Mouse (Mus musculus) ES-E14 (cell line): Measurements from ENCODE around the gene Fam111a. TPM values are rescaled to one million over a fixed set of nuclear protein-coding genes. Genes with fewer than 3 reads are reported as not detected.

Experiments used
- DNase-seq: peaks from one replicate; pipeline ENCODE4 v3.0.0-alpha.2; 2013; ENCODE audit warnings: low read depth, low spot score
- H3K27ac ChIP-seq: 2 replicates; pipeline ENCODE4 v1.5.1; 2012; ENCODE audit warnings: low read depth, mild to moderate bottlenecking, low read length, moderate library complexity, mixed read lengths; ENCODE audit not compliant: poor library complexity, insufficient read depth, severe bottlenecking
- H3K36me3 ChIP-seq: 2 replicates; pipeline ENCODE4 v1.6.1; 2012; ENCODE audit warnings: mild to moderate bottlenecking, low read length, moderate library complexity, mixed read lengths; ENCODE audit not compliant: control insufficient read depth, poor library complexity, insufficient read depth, severe bottlenecking
- H3K4me1 ChIP-seq, 2 experiments: fragments of 150-350 bp in 1 of 2; sonication (generic) in 1 of 2; 2 replicates each; pipeline ENCODE4 v1.6.1; 2012; ENCODE audit warnings: low read length in 2 of 2, mild to moderate bottlenecking in 1 of 2, mixed read lengths in 1 of 2; ENCODE audit not compliant: control insufficient read depth in 2 of 2, insufficient read depth in 2 of 2, poor library complexity in 1 of 2
- H3K4me3 ChIP-seq, 2 experiments: fragments of 150-350 bp in 1 of 2; sonication (generic) in 1 of 2; 2 replicates each; pipeline ENCODE4 v1.5.1; 2012; ENCODE audit warnings: low read length in 2 of 2, low read depth in 1 of 2, mild to moderate bottlenecking in 1 of 2, mixed read lengths in 1 of 2; ENCODE audit not compliant: insufficient read depth in 1 of 2, poor library complexity in 1 of 2, severe bottlenecking in 1 of 2
- H3K9ac ChIP-seq: 2 replicates; pipeline ENCODE4 v1.6.1; 2012; ENCODE audit warnings: low read depth, mild to moderate bottlenecking, low read length, mixed read lengths; ENCODE audit not compliant: poor library complexity, insufficient read depth, severe bottlenecking
- H3K9me3 ChIP-seq: fragments of 150-350 bp; sonication (generic); 2 replicates; pipeline ENCODE4 v1.6.1; 2012; ENCODE audit warnings: low read depth, mild to moderate bottlenecking, low read length; ENCODE audit not compliant: control insufficient read depth, insufficient read depth
- CHD2 ChIP-seq: IDR thresholded peaks from 2 replicates; pipeline ENCODE4 v1.6.1; 2014; ENCODE audit warnings: mild to moderate bottlenecking, low read depth, low read length, inconsistent platforms
- HCFC1 ChIP-seq: IDR thresholded peaks from 2 replicates; pipeline ENCODE4 v1.6.1; 2012; ENCODE audit warnings: low read length, inconsistent platforms, borderline replicate concordance; ENCODE audit not compliant: insufficient read depth
- MAFK ChIP-seq: IDR thresholded peaks from 2 replicates; pipeline ENCODE4 v1.6.1; 2014; ENCODE audit warnings: mild to moderate bottlenecking, low read depth, low read length, inconsistent platforms; ENCODE audit not compliant: insufficient read depth
- ZC3H11A ChIP-seq: IDR thresholded peaks from 2 replicates; pipeline ENCODE4 v1.6.1; 2012; ENCODE audit warnings: low read depth, mild to moderate bottlenecking, inconsistent platforms, low read length, borderline replicate concordance
- ZNF384 ChIP-seq: IDR thresholded peaks from 2 replicates; pipeline ENCODE4 v1.6.1; 2012; ENCODE audit warnings: low read depth, low read length, inconsistent platforms
- in situ Hi-C, 2 experiments: fragments of 600-800 bp; cut with MboI; formaldehyde crosslinking; loops; one replicate each; pipeline ENCODE4 v1.15.1; 2025; ENCODE audit warnings: low sequenced_read_pairs in 2 of 2, inconsistent platforms in 1 of 2; ENCODE audit not compliant: unreplicated experiment in 2 of 2
- total RNA-seq: library from RNA; depleted of rRNA; stranded (reverse); fragments of 300-350 nt; gene quantifications from 2 replicates; pipeline ENCODE4 v1.2.3, GENCODE M21; 2012

Gene Fam111a
- total RNA-seq, 1 experiment = 15.0 TPM

DNA sequence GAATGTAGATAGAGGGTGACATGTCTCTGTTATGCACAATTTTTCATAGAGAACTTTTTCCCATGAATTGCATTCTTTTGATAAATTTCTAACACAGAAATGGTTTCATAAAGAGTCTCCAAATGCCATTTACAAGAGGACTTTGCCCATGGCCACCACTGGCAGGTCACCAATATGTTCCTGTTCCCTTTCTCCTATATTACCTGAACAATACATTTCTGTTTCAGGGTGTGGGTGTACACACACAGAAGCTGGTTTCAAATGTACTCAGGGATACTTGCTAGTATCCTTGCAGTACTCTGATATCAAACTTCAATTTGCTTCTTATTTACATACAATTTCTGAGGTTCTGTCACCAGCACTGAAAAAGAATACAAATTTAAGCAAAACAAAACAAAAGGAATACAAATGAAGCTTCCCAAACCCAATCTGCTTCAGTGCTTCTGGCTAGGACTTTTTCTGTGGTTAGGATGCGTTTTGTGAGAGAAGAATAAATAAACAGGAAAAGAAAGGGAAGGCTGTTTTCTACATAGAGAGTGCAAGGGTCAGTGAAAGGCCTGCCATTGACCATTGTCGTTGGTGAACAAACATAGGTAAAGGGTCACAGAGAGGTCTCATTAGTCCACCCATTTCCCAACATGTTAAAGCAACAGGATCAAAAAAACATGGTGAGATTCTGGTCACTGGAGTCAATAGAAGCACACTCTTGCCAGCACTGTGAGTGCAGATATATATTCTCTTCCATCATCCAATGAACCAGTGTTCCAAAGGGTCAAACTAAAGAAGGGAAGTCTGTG lies 55.3 kb downstream of the Fam111a start:
- Histone ChIP-seq H3K4me1 (no peaks in the 10 kb centered on the region; a peak in 1 of 4 replicates), H3K9ac (no peak overlapping the region), H3K36me3 (no peaks in the 10 kb centered on the region), H3K27ac (no peak overlapping the region), H3K9me3 (no peaks in the 10 kb centered on the region), H3K4me3 (no peak overlapping the region)
- DNase-seq = no peak
- TF ChIP-seq ZNF384 (no peak), ZC3H11A (no peak), MAFK (no peak), CHD2 (no peak), HCFC1 (no peak)
- in situ Hi-C loops = no loop called here

DNA sequence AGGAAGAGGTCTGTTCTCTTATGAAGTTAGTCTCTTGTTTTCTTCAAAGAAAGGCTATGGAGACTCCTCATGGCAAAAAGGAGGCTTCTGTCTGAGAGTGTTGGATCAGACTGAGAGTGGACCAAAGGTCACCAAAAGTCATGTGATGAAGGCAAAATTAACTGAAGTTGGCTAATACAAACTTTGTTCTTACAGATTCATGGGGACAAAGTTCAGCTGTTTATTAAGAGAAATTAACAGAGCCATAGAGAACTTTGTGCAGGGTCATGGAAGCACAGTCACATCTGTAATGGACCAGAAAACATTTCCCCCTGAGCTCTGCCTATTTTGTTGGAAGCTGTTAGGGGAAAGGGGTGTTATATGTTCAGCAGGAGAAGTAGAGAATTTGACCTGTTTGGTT lies 62.8 kb downstream of the Fam111a start:
- Histone ChIP-seq H3K27ac (no peak overlapping the region), H3K9me3 (no peaks in the 10 kb centered on the region), H3K36me3 (no peaks in the 10 kb centered on the region), H3K4me1 (no peaks in the 10 kb centered on the region), H3K9ac (no peak overlapping the region), H3K4me3 (no peak overlapping the region)
- in situ Hi-C loops = no loop called here
- TF ChIP-seq CHD2 (no peak), MAFK (no peak), HCFC1 (no peak), ZC3H11A (no peak), ZNF384 (no peak)
- DNase-seq = no peak

DNA sequence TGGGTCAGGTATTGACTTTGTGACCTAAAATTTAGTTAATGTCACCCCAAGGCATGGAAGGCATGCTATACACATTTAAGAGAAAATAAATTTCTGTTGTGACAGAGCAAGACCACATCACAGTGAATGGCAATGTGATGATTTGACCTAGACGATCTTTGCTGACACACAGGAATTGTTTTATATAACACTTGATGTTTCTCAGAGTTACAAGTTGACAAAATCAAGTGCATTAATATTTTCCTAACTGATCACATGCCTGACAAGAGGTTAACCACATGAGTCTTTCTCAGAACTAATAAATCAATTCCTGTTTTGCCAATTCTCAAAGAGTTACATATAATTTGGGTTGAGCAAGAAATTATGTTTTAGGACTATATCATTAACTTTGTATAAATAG lies 68.1 kb downstream of the Fam111a start:
- in situ Hi-C loops = no loop called here
- no peak overlapping the region for H3K4me3 ChIP-seq
- TF ChIP-seq CHD2 = no peak
- no peaks in the 10 kb centered on the region for H3K36me3 ChIP-seq
- H3K27ac ChIP-seq = no peak overlapping the region
- H3K9ac ChIP-seq = no peak overlapping the region
- no peaks in the 10 kb centered on the region for H3K9me3 ChIP-seq
- DNase-seq = no peak
- no peaks in the 10 kb centered on the region for H3K4me1 ChIP-seq

DNA sequence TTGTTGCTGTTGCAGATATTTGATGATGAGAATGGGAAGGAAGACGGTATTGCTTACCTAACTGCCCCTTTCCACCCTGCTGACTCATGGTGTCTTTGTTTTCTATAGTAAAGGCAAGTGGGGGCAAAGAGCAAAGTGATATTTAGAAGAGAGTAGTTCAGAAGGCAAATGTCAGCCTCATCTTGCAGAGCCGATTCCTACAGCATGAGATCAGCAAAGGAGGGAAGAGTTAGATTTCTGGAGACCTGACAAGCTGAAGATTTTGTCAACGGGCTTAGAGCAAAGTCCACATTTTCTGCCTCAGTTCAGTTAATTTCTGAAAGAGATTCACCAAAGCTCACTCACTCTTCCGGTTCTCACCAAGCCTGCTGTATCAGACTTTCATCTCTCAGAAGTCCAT lies 87.6 kb downstream of the Fam111a start, which contains the start of gene Glyat:
Gene Glyat (plus strand): TSS at position 133 of the 400 bp plus-strand sequence.
- in situ Hi-C loops = no loop called here
- no peak for TF ChIP-seq HCFC1
- Histone ChIP-seq H3K4me1 (no peaks in the 10 kb centered on the region), H3K27ac (no peak within 1 kb of the TSS), H3K4me3 (no peak within 1 kb of the TSS), H3K36me3 (no peaks in the 10 kb centered on the region), H3K9ac (no peak within 1 kb of the TSS), H3K9me3 (no peaks in the 10 kb centered on the region)
- no peak for DNase-seq

DNA sequence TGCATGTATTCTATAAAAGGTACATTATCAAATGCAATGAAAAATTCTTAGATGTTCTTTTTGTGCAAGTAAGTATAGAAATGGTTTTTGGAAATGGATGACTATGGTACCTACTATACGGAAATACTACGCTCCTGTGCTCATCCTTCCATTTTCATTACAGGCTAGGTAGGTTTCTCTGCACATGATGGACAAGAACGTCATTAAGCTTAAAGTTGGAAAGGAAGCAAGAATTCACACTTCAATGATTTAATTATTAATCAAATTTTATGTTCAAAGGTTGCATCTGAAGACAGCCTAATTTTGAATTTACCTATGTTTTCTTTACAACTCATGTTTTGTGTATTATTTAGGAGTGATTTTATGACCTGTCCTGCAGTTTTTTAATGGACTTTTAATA lies 88.7 kb downstream of the Fam111a start:
- Histone ChIP-seq H3K4me1 (no peaks in the 10 kb centered on the region), H3K27ac (no peak overlapping the region), H3K9ac (no peak overlapping the region), H3K36me3 (no peaks in the 10 kb centered on the region), H3K9me3 (no peaks in the 10 kb centered on the region), H3K4me3 (no peak overlapping the region)
- in situ Hi-C loops = no loop called here
- no peak for TF ChIP-seq CHD2
- no peak for TF ChIP-seq MAFK
- TF ChIP-seq ZNF384 = no peak
- no peak for TF ChIP-seq ZC3H11A
- TF ChIP-seq HCFC1 = no peak
- no peak for DNase-seq
